Mouse (Mus musculus) liver, embryonic 14.5 days (tissue): ENCODE results near the gene Atg7. TPM values are rescaled to one million over a fixed set of nuclear protein-coding genes. Genes with fewer than 3 reads are reported as not detected.

Source experiments
- ATAC-seq: fragments of 200-750 bp; cut with Nextera tagmentation; 2 replicates; pipeline ENCODE4 v1.8.0; 2017; ENCODE audit warnings: moderate number of reproducible peaks, mild to moderate bottlenecking, moderate library complexity; ENCODE audit not compliant: insufficient read depth
- DNase-seq, 3 experiments: peaks; one replicate each; pipeline ENCODE4 v3.0.0-alpha.2; 2012 to 2013; ENCODE audit warnings: low read depth in 3 of 3, low spot score in 3 of 3
- H3K27ac ChIP-seq: fragments of 300-500 bp; sonication (generic); 2 replicates; pipeline ENCODE4 v1.5.1; 2014; ENCODE audit warnings: moderate library complexity, mild to moderate bottlenecking, control low read depth, inconsistent platforms
- H3K27me3 ChIP-seq: fragments of 300-500 bp; sonication (generic); 2 replicates; pipeline ENCODE4 v1.6.1; 2014; ENCODE audit warnings: mild to moderate bottlenecking, low read length, moderate library complexity; ENCODE audit not compliant: control insufficient read depth, insufficient read depth
- H3K36me3 ChIP-seq: fragments of 300-500 bp; sonication (generic); replicated peaks from 2 replicates; pipeline ENCODE4 v1.6.1; 2014; ENCODE audit warnings: low read depth; ENCODE audit not compliant: control insufficient read depth, insufficient read depth
- H3K4me1 ChIP-seq, 2 experiments: fragments of 200-500 bp in 1 of 2; fragments of 300-500 bp in 1 of 2; sonication (generic) in 1 of 2; replicated peaks; 2 replicates each; pipeline ENCODE4 v1.6.1; 2012 to 2014; ENCODE audit warnings: antibody characterized with exemption in 1 of 2, inconsistent platforms in 1 of 2, low read length in 1 of 2; ENCODE audit not compliant: control insufficient read depth in 2 of 2, insufficient read depth in 2 of 2
- H3K4me2 ChIP-seq: fragments of 300-500 bp; sonication (generic); 2 replicates; pipeline ENCODE4 v1.6.1; 2014; ENCODE audit warnings: low read depth, mild to moderate bottlenecking, control low read depth, moderate library complexity
- H3K4me3 ChIP-seq, 2 experiments: fragments of 200-500 bp in 1 of 2; fragments of 300-500 bp in 1 of 2; sonication (generic) in 1 of 2; 2 replicates each; pipeline ENCODE4 v1.5.1; 2012 to 2014; ENCODE audit warnings: low read depth in 2 of 2, low read length in 2 of 2, mild to moderate bottlenecking in 2 of 2, control low read depth in 1 of 2, inconsistent platforms in 1 of 2, moderate library complexity in 1 of 2; ENCODE audit not compliant: insufficient read depth in 1 of 2
- H3K9ac ChIP-seq: fragments of 300-500 bp; sonication (generic); replicated peaks from 2 replicates; pipeline ENCODE4 v1.6.1; 2014; ENCODE audit warnings: mild to moderate bottlenecking, control low read depth, moderate library complexity
- H3K9me3 ChIP-seq: fragments of 300-500 bp; sonication (generic); 2 replicates; pipeline ENCODE4 v1.6.1; 2016; ENCODE audit warnings: low read length, mixed read lengths; ENCODE audit not compliant: control insufficient read depth
- CTCF ChIP-seq: IDR thresholded peaks from 2 replicates; pipeline ENCODE4 v1.5.1; 2016; ENCODE audit warnings: antibody characterized with exemption, low read depth, control low read depth
- EP300 ChIP-seq: IDR thresholded peaks from 2 replicates; pipeline ENCODE4 v1.6.1; 2016; ENCODE audit warnings: antibody characterized with exemption, low read depth
- WGBS: fragments of 180-500 bp; shearing (Covaris S2); extraction: QIAGEN DNeasy Blood & Tissue Kit; methylation state at CpG from one replicate; pipeline ENCODE4 v1.1.7; 2014; ENCODE audit not compliant: insufficient replicate concordance; 5-methylcytosine and 5-hydroxymethylcytosine counted together
- polyA plus RNA-seq, 2 experiments: library from polyadenylated mRNA; depleted of rRNA in 1 of 2; stranded (reverse) in 1 of 2; unstranded in 1 of 2; fragments of >200 nt; fragmentation: Nextera tagmentation in 1 of 2; extraction: Ambion mirVana in 1 of 2; gene quantifications; 2 replicates each; pipeline versions ENCODE4 v1.2.1 to v1.2.3; 2012 to 2014

Atg7 gene
- polyA plus RNA-seq, 2 experiments: 4.8 to 11.8 TPM

DNA sequence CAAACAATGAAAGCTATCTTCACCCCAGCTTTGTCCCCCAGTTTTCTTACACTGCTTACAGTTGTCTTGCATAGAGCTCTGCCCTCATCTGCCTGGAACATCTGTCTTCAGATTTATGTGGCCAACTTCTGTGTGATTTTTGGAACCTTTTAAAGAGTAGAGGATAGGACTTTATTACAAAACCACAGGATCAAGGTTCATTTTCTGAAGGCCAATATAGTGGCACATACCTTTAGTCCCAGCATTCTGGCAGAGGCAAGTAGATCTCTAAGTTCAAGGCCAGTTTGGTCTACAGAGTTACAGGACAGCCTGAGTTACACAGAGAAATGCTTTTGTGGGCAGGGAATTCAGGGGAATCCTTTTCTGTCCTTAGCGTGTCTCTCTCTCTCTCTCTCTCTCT is 3.3 kb downstream of the Atg7 start:
- Histone ChIP-seq H3K36me3 (no peaks in the 10 kb centered on the region), H3K9ac (no peak overlapping the region), H3K4me1 (peaks cover 0 to 5% of the 10 kb centered on the region in 2 experiments; a peak in 1 of 4 replicates), H3K27me3 (no peaks in the 10 kb centered on the region), H3K4me3 (no peak overlapping the region), H3K27ac (no peak overlapping the region), H3K4me2 (no peak overlapping the region), H3K9me3 (no peaks in the 10 kb centered on the region)
- 86% methylated on average over 1 of the region's 1 CpGs for WGBS
- TF ChIP-seq CTCF (no peak), EP300 (no peak)
- no peak for DNase-seq
- ATAC-seq: no peak

DNA sequence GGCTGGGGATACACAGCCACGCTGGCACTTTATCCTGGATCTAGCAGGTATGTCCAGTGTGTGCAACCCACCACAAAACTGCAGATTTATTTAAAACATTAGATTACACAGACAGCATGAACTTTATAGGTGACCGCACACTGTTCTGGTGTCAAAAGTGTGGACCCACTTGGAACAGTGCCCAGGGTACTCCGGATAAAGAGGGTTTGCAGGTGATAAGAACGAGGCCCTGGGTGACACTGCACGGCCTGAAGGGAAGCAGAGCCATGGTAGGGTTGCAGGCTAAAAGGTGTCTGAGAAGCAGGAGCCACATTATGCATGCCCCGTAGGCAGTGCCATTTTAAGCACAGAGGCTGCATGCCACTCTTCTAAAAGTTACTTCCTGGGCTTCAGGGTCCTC is 4.1 kb downstream of the Atg7 start:
- Histone ChIP-seq H3K4me1 (peaks cover 0 to 5% of the 10 kb centered on the region in 2 experiments; a peak in 1 of 4 replicates), H3K27me3 (no peaks in the 10 kb centered on the region), H3K9me3 (no peaks in the 10 kb centered on the region), H3K9ac (no peak overlapping the region), H3K4me2 (no peak overlapping the region), H3K4me3 (no peak overlapping the region), H3K27ac (no peak overlapping the region), H3K36me3 (no peaks in the 10 kb centered on the region)
- no peak for DNase-seq
- TF ChIP-seq EP300: no peak
- no peak for TF ChIP-seq CTCF
- no peak for ATAC-seq
- WGBS: 63% methylated on average over 6 of the region's 6 CpGs

DNA sequence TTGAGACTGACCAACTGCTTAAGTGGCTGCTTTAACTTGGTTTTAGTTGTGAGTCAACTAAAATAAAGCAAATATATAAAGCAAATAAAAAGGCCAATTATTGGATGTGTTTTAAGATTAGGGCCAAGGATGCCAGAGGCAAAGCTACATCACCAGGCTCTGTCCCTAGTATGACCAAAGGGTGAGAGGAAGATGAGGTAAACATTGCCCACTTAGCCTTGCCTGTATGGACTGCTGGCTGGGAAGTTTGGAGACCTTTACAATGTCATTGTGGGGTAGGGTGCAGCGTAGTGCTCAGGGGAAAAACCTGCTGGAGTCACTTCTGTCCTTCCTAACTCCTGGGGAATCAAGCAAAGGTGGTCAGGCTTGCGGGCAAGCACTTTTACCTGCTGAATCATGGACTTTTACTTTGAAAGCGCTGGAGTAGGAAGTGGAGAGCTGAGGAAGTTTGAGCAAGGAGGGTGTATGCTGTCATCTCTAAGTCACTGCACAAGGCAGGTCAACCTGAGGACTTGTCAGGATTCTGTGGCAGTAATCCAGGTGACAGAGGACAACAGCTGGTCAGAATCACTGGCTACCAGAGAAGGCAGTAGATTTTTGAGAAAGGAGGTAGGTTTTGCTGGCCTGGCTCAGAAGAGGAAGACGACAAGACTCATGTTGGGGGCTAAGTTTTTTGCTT is 5.6 kb downstream of the Atg7 start:
- Histone ChIP-seq H3K9me3 (no peaks in the 10 kb centered on the region), H3K4me1 (peaks cover 0 to 5% of the 10 kb centered on the region in 2 experiments; a peak in 1 of 4 replicates), H3K27me3 (no peaks in the 10 kb centered on the region), H3K27ac (no peak overlapping the region), H3K9ac (no peak overlapping the region), H3K4me3 (no peak overlapping the region), H3K4me2 (no peak overlapping the region), H3K36me3 (no peaks in the 10 kb centered on the region)
- 59% methylated on average over 4 of the region's 4 CpGs for WGBS
- no peak for ATAC-seq
- no peak for DNase-seq
- TF ChIP-seq CTCF (no peak), EP300 (no peak)

DNA sequence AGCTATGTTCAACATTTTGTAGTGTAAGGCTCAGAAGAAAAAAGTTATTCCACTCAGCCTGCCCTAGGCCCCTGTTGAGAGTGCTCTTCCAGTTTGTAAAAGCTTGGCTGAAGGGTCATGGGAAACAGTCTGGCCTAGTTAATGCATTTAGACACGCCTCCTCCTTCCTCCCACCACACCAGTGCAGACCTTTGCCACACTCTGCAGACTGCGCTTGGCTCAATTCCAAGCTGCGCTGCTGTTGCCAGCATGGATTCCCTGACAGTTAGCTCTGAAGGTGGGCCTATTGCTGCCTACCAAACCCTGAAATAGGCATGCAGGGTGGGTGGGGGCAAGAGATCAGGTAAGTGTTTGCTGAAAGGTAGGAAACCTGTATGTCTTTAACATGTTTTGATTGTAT is 9.3 kb downstream of the Atg7 start:
- TF ChIP-seq EP300 (no peak), CTCF (no peak)
- Histone ChIP-seq H3K27ac (no peak overlapping the region), H3K36me3 (no peaks in the 10 kb centered on the region), H3K27me3 (no peaks in the 10 kb centered on the region), H3K4me2 (no peak overlapping the region), H3K4me1 (no peaks in the 10 kb centered on the region), H3K4me3 (no peak overlapping the region), H3K9ac (no peak overlapping the region), H3K9me3 (no peaks in the 10 kb centered on the region)
- 61% methylated on average over 3 of the region's 3 CpGs for WGBS
- no peak for DNase-seq
- ATAC-seq: no peak

DNA sequence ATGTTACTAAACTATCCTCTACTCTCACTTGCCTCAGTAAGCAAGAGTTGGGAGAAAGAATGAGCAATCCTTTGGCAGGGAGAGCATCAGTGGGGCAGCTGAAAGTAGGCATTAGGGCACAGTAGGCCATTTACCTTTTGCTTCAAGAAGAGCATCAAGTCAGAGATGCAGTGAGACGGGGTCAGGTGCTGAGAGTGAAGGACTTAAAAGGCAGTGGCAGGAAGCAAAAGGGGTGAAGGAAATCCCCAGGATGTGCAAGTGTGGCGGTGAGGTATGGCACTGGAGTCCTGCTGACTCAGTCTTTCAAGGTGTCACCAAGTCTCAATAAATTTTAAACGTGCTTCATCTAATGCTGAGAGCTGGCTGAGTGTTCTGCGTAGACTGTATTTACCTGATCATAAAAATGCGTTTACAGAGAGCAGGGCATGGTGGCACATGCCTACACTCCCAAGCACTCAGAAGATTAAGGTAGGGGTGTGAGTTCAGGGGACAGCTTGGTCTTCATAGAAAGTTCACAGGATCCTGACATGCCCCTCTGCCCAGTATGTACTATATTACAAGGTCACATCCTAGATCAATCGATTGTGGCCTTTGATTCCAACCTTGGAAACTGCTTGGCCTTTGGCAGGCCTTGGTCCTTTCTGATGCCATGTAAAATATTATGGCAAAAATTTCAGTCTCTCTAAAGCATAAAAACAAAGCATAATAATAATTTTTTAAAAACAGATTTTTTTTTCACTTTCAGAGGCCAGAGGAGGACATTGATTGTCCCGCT is 14.1 kb downstream of the Atg7 start:
- DNase-seq (no peak), ATAC-seq (no peak)
- peaks cover 29 to 30% of the 10 kb centered on the region in 2 experiments for H3K4me1 ChIP-seq
- H3K9ac ChIP-seq: no peak overlapping the region
- H3K36me3 ChIP-seq: no peaks in the 10 kb centered on the region
- H3K27me3 ChIP-seq: no peaks in the 10 kb centered on the region
- 79% methylated on average over 7 of the region's 7 CpGs for WGBS
- no peak overlapping the region for H3K4me2 ChIP-seq
- TF ChIP-seq EP300: no peak
- TF ChIP-seq CTCF: no peak
- no peak overlapping the region for H3K4me3 ChIP-seq
- no peak overlapping the region for H3K27ac ChIP-seq
- H3K9me3 ChIP-seq: no peaks in the 10 kb centered on the region
